Mouse (Mus musculus) neural tube, embryonic 10.5 days (tissue): Measurements from ENCODE around the gene Heatr1.
A peak's percentile ranks its signal among the peaks of the same experiment; 100 is the strongest.

ENCODE experiments used
- DNase-seq: peaks from one replicate; pipeline ENCODE4 v3.0.0-alpha.2; 2017; ENCODE audit warnings: low spot score; ENCODE audit errors: extremely low spot score

Heatr1 gene

DNA sequence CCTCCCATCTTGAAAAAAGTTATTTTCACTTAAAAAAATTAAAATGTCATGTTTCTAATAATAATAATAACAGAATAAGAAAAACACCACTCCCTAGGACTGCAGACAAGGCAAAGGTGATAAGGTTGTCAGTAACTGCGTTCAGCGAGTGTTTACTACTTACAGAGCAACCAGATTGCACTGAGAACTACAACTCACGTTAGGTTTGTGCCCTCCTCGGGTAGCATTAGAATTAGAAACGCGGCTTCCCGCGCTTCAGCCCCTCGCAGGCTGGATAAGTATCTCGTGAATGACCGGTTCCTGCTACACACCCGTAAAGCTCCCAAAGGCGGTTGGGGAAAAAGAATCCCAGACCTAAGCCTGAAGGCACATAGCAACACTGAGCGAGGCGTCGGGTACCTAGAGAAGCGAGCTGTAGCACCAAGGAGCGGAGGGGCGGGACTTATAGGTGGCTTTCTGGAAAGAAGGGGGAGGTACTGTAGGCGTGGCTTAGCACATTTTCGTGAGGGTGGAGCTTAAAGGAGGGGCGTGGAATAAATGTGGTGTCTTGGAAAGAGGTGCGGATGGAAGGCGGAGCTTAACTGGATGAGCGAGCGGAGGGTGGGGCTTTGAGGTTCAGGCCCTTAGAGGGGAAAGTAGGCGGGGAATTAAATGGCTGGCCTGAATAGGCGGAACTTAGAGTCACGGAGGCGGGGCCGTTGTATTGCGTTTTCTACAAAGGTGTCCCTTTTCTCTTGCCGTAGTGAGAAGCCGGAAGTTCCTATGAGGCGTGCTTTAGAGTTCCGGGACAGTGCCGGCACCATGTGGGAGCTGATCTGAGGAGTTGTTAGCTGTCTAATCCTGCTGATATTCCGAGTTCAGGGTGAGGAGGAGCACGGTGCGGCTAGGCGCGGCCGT, at the start of gene Heatr1:
Heatr1 (plus strand) TSS at position 419 of the 897 bp plus-strand sequence.
- peak; percentile 89 for DNase-seq

GRCm38 (mm10) chr13:12346837-12347236, 48.0 kb upstream of the Heatr1 start:
- DNase-seq: no peak

DNA sequence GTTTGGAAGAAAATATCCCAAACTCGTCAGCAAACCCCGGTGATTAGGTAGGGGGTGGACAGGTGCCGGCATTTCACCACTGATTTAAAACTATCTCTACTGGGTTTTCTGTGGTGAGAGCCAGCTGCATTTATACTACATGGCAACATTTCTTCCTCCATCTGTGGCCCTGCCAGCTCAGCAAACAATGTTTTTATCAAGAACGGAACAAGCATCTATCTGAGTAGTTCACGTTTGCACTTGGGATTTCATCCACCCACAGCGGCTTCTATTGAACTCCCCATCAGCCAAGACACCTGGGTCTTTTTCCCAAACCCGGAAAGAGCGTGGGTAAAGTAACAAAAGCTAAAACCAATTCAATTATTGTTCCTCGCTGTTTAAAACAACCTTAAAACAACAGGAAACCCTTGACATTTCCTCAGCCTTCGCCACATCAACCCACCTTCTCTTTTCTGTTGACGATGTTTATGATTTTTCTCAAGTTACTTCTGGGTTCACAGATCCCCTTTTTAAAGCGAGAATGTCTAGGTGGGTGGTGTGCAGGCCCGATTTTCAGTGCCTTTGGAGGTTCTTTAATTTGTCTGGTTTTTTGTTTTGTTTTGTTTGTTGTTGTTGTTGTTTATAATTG, 45.5 kb upstream of the Heatr1 start:
- no peak for DNase-seq

DNA sequence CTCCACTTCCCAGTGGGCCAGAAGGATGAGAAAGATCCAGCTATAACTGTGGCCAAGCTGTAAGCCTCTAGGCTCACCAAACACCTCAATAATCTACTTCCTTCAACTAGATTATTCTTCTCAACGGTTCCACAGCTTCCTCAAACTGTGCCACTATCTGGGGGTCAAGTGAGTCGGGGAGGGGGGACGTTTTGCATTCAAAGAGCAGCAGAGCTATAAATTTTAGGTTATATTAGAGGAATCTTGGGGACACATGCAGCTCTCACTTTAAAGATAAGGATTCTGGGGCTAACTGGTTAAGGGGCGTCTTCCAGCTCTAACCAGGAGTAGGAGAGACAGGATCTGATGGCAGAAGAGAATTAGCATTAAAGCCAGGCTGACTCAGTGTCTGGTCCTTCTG, 38.6 kb upstream of the Heatr1 start:
- no peak for DNase-seq

DNA sequence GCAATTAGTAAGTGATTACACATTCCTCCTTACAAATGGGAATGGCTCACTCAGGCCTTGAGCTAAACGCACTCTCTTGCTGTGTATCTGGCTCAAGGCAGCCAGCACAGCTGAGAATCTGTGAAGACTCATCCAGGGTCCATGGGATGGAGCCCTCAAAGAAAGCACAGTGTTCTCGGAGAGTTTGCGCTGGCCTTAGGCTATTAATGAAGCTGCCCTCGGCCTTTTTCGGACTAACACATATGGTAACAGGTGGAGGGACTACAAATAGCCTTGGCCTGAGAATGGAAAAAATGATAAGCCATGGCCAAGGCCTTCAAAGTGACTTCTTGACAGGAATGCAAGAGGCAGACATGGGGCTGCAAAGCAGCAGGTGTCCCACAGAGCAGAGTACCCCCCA, 37.3 kb upstream of the Heatr1 start:
- no peak for DNase-seq

DNA sequence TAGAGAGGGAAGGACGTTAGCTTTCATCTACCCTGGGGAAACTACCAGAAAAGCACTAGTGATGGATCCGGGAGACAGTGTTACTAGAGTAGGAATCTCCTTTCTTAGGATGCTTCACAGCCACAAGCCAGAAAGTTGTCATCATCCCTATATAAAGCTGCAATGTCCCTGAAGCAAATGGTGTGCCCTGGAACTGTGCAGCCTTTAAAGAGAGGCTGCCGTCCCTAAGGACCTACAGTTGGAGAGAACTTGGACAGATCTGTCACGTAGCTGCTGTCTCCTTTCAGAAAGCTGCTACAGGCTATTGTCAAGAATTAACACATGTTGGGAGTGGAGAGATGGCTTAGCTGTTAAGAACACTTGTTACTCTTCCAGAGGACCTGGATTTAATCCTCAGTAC, 33.3 kb upstream of the Heatr1 start:
- DNase-seq: no peak

DNA sequence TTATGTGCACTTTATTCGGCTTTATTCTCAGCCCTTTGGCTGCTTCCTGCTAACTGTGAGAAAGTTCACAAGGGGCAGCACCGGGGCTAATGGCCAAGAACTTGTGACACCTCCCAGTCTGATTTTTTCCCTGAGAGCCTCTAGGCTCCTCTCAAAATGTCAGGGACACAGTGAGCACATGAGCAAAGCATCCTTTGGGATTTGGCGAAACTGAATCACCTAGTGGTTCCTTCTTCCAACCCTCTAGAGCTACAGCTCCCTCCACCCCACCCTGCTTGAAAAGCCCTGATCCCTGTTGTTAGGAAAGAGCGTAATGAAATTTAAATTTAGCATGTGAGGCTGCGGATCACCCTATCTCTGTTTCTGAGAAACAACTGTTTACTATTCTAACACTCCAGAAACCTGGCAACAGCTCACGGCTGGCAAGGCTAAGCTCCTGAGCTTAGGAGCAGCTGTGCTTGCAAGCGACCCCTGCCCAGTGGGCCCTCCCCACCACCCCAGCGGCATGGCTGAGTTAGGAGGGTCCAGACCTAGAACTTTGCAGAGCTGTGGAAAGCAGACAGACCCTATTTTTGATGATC, 25.7 kb upstream of the Heatr1 start:
- DNase-seq: no peak

GRCm38 (mm10) chr13:12369930-12370329, 24.9 kb upstream of the Heatr1 start:
- no peak for DNase-seq

- no peak for DNase-seq
Observed at GRCm38 (mm10) chr13:12372755-12373154, 22.1 kb upstream of the Heatr1 start.

DNA sequence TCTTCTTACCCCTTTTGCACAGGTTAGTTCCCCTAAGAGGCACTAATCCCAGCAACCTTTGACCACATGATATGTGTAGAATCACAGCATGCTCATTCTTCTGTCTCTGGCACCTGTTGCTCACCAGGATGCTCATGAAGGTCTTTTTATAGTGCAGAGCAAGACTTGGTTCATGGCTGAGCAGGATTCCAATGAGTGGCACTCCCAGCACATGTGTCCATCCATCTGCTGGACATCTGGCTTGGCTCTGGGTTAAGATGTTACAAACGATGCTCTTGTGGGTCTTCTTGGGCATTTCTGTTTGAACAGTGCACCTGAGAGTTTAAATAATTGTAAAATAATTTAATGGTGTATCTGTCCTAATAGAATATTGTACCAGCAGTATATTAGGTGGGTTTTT, 18.0 kb upstream of the Heatr1 start:
- DNase-seq: no peak

GRCm38 (mm10) chr13:12384796-12385195, 10.0 kb upstream of the Heatr1 start:
- DNase-seq: no peak

- DNase-seq: no peak
Observed at GRCm38 (mm10) chr13:12386286-12386685, 8.5 kb upstream of the Heatr1 start.

DNA sequence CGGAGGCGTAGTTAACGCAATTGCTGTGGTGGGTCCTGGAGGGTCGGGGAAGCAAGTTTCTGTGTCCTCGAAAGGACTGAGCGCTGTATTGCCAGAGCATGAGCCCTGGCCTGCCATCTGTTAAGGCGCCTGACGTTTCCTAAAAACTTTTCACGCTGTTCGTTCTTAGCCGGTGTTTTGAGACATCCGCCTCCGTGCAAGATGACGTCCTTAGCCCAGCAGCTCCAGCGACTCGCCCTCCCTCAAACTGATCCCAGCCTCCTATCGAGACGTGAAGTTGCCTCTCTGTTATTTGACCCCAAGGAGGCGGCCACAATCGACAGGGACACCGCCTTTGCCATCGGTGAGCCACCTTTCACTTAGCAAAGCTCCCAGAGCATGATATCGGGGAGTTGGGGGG, 744 bp downstream of the Heatr1 start:
- DNase-seq: no peak

DNA sequence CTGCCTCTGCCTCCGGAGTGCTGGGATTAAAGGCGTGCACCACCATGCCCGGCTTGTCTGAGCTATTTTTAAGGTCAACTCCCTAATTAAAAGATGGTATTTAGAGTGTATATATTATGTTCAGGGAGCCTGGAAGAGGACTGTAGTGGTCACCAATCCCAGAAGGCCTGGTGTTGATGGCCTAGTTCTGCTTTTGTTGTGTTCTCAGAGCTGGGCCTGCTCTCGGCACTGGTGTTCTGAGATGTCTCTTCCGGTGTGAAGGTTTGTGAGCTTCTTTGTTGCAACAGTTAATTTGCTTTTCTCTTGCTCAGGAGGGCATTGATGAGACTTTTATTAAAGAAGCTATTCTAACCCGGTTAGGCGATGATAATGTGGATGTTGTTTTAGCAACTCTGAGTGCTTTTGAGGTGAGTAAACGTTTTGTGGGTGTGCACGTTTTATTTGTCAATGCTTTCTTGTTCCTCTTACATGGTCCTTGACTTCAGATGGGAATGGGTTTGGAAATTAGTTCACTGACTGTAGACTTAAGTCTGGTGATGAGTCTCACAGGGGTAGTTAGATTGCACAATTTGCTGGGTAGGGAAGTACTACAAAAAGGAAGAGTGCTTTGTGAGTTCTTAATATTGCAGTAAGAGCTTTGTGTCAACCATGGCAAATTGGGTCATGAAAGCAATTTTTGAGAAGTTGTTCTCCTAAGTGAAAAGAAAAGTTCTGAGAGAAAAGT, 13.7 kb downstream of the Heatr1 start:
- no peak for DNase-seq

- no peak for DNase-seq
Observed at GRCm38 (mm10) chr13:12412016-12412415, 17.2 kb downstream of the Heatr1 start.

DNA sequence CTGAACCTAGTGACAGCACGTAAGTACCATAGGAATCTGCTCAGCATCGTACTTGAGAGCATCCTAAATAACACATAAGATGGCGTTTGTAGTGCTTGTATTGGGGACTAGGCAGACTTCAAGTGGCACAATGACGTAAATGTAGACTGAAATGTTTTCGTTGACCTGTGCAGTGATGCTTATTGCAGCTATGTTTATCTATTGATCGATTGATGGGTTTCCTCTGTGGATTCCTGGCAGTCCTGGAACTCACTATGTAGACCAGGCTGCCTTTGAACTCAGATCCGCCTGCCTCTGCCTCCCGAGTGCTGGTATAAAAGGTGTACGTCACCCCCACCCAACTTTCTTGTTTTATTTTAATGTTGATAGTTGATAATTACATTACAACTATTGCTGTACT, 25.8 kb downstream of the Heatr1 start:
- no peak for DNase-seq

DNA sequence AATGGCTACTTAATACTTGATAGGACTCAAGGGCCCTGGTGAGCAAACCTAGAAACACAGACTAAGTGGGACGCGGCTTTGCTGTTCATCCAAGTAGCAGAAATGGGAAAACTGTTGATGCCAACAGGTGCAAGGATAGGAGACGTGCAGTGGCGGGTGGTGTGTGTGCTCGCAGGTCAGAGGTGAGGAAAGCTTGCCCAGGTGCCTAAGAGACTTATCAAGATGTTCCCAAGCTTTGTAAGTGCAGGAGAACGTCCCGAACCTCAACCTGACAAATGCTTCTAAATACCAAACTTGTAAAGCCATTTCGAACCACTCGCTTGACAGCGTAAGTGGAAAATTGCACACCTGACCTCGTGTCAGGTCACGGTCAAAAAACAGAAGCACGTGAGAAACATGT, 33.7 kb downstream of the Heatr1 start:
- DNase-seq: no peak

DNA sequence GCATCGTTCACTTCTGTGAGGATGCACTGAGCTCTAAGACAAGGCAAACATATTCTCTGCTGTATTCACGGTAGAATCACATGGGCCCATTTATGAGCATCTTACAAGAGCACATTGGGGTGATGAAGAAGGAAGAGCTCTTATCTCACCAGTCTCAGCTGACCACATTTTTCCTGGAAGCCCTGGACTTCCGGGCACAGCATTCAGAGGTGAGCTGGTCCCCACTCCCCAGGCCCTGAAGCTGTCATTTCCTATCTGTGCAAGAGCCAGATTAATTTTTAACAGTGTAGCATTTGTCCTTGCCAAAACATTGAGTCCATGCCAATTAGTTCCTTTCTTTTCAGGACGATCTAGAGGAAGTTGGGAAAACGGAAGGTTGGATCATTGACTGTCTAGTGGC, 39.0 kb downstream of the Heatr1 start:
- no peak for DNase-seq

DNA sequence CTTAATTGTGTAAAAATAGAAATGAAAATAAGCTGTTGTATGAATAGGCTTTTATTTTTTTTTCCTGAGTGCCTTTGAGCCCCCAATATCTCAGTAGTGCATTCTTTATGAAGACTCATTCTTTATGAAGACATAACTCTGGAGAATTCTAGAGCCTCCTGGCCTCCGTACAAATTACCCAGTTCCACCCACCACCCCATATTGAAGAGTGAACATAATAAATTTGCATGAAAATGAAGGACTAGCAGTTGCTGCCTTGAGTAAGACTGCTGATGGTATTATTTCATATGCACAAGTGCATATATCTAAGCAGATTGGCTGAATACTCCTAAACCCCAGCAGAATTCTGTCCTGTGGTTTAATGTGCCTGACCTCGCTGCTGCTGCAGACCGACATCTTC, 44.8 kb downstream of the Heatr1 start:
- DNase-seq: no peak

- DNase-seq: no peak
Observed at GRCm38 (mm10) chr13:12440813-12441212, 46.0 kb downstream of the Heatr1 start.

- DNase-seq: no peak
Observed at GRCm38 (mm10) chr13:12442008-12442587, 47.3 kb downstream of the Heatr1 start.
